Mouse (Mus musculus) gastrocnemius, postnatal 14 days (tissue): ENCODE data around the gene Nfe2. TPM values are rescaled to one million over a fixed set of nuclear protein-coding genes. Genes with fewer than 3 reads are reported as not detected.

Experiments
- DNase-seq: peaks from one replicate; pipeline ENCODE4 v3.0.0; 2021; ENCODE audit warnings: mixed read lengths
- intact Hi-C: fragments of 180-260 bp; cut with DNase I; formaldehyde crosslinking; loops from one replicate; pipeline ENCODE4 v1.15.1; 2025; ENCODE audit warnings: low total_unique reads
- microRNA-seq, 2 experiments: library from miRNA; unstranded; fragments of <30 nt; microRNA quantifications; one replicate each; pipeline ENCODE4 v1.2.0; 2021
- total RNA-seq, 2 experiments: library from RNA; stranded (reverse); gene quantifications; 2 replicates each; pipeline ENCODE4 v1.2.3; 2021

The Nfe2 gene
- total RNA-seq, 2 experiments from 2014 or later = not detected

DNA sequence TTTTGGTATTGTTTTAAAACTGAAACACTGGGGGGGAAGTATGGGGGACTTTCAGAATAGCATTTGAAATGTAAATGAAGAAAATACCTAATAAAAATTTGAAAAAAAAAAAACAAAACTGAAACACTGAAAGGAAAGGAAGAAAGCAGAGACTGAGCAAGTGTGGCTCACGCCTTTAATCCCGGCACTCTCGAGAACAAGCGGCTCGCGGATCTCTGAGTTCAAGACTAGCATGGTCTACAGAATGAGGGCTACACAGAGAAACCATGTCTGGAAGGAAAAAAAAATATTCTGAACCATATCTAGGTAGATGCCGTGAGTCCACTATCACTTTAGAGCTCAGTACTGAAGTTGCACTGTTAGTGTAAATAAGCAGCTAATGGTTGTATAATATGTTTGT, 20.9 kb downstream of the Nfe2 start:
- no peak for DNase-seq
- intact Hi-C loops = no loop called here

DNA sequence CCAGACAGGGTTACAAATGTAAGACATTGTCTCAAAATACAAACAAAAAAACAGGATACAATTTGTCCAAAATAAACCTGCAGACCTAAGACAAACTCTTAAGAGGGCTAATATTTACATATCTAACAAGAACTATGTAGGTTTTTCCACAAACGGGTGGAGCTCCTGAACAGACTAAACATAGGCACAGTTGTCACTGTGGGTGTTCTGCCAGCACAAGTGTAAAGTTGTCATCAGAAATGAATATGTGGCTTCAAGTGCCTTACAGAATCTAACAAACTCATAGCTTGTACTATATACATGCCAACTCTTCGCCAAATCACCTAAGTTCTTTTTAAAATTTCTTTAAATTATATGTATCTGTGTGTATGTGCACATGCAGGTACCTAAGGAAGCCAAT, 25.1 kb downstream of the Nfe2 start:
- DNase-seq = no peak
- intact Hi-C loops = no loop called here

DNA sequence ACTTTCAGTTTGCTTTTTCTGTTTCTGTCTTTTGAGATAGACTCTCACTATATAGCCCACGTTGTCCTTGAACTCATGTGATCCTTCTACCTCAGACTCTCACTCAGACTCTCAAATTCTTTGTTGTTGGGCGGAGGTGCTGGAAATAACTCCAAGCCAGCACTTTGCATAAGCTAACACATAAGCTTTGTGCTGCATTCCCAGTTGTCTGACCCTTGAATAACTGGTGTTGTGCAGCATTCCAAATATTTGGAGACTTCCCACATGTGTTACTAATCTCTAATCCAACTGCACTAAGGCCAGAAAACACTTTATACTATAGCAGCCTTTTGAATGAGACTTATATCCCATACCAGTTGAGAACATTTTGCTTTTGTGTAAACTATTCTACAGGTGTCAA, 29.3 kb downstream of the Nfe2 start:
- intact Hi-C loops = no loop called here
- DNase-seq = no peak

- no peak for DNase-seq
- intact Hi-C loops = no loop called here
Observed at GRCm38 (mm10) chr15:103227572-103227971, 30.6 kb downstream of the Nfe2 start.

DNA sequence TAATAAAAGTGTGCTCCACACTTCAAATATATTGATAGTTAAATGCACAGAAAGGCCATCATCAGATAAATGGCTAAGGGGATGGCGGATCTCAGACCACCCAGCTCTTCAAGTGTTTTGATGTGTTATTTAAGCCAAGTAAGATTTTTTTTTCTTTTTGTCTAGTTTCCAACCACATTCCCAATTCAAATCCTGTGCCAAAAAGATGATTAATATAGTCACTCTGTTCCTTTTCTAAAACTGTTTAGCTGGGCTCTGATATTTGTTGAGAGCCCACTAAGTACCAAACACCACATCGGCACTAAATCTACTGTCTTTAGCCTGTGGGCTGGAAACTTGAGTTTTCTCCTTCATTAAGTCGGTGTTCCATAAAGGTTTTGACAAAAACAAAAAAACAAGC, 31.2 kb downstream of the Nfe2 start:
- intact Hi-C loops = no loop called here
- DNase-seq = no peak

DNA sequence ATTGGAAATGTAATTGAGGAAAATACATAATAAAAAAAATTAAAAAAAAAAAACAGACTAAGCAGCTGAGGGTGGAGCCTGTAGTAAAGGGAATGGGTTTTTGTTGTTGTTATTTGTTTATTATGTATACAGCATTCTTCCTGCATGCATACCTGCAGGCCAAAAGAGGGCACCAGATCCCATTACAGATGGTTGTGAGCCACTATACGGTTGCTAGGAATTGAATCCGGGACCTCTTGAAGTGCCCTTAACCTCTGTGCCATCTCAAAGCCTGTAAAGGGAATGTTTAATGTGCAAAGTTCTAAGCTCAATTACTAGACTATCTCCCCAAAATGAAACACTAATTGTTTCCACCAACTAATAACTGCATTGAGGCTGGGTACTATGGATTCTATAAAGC, 34.0 kb downstream of the Nfe2 start:
- intact Hi-C loops = no loop called here
- no peak for DNase-seq

GRCm38 (mm10) chr15:103221386-103221785, 36.8 kb downstream of the Nfe2 start:
- no peak for DNase-seq
- intact Hi-C loops = no loop called here

- intact Hi-C loops = no loop called here
- DNase-seq = no peak
Observed at GRCm38 (mm10) chr15:103220785-103221184, 37.4 kb downstream of the Nfe2 start.

DNA sequence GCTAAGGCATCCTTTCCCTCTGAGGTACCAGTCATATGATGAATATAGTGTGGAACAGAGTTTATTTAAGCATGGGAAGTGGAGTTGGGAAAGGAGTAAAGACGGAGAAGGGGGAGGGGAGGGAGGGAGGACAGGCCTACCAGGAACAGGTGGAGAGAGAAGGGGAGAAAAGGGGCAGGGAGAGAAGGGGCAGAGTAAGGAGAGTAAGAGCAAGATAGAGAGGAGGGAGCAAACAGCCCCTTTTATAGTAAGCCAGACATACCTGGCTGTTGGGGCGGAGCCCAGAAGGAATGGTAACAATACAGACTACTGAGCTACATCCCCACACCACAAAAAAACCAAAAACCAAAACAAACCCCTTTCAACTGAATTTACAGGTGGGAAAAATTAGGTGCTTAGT, 42.2 kb downstream of the Nfe2 start:
- intact Hi-C loops = no loop called here
- no peak for DNase-seq

DNA sequence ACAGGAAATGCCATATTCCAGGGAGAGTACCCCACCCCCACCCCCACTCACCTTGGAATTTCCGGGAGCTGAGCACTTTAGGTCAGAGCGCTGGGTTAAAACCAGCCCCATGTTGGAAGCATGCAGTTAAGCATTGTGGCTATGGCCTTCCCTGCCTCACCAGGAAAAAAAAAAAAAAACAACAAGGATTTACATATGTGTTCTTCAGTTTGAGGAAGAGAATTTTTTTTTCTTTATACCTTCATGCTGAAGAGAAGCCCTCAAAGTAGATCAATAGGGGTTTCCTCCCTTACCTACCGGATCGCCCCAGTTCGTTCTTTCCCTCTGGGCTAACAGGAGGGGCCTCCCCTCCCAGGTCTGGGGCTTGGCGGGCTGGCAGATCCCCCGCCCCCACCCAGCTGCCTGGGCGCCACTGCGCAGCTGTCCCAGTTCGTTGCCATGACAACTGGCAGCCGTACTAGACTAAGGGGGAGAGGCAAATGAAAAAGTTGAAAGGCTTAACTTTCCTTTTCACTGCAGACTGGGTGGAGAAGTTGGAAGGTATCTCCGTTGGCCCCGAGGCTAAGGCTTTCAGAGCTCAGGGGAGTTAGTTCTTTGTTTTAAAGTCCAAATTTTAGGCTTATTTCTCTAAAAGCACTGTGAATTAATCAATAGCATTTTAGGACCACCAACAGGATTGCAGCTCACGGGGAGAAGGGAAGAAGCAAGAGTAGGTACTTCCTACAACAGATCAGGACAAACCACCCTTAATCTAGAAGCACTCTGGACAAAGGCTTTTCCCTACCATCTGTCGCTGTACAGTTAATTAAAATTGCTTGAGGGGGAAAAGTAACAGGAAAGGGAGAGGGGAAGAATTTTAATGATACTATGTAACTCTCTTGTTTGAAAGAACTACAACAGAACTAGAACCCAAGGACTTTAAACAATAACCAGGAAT, 43.0 kb downstream of the Nfe2 start:
- peak; percentile 90 for DNase-seq
- intact Hi-C loops = no loop called here

- intact Hi-C loops = no loop called here
- no peak for DNase-seq
Observed at GRCm38 (mm10) chr15:103214149-103214548, 44.1 kb downstream of the Nfe2 start.

DNA sequence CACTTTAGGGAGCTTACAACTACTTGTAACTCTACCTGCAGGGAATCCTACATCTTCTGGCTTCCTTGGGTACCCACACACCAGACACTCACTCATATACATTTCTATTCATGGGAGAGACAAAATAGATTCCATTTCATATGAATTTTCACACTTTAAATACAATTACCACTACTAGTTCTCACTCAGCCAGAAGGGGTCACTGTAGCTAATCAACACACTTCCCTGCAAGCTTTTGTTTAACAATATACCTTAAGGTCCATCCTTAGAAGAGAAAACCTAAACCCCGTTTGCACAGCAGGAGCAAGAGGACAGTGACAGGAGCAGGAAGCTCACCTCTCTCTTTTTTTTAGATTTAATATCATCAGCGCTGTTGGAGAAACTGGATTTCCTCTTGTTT, 53.0 kb downstream of the Nfe2 start:
- no peak for DNase-seq
- intact Hi-C loops = no loop called here

DNA sequence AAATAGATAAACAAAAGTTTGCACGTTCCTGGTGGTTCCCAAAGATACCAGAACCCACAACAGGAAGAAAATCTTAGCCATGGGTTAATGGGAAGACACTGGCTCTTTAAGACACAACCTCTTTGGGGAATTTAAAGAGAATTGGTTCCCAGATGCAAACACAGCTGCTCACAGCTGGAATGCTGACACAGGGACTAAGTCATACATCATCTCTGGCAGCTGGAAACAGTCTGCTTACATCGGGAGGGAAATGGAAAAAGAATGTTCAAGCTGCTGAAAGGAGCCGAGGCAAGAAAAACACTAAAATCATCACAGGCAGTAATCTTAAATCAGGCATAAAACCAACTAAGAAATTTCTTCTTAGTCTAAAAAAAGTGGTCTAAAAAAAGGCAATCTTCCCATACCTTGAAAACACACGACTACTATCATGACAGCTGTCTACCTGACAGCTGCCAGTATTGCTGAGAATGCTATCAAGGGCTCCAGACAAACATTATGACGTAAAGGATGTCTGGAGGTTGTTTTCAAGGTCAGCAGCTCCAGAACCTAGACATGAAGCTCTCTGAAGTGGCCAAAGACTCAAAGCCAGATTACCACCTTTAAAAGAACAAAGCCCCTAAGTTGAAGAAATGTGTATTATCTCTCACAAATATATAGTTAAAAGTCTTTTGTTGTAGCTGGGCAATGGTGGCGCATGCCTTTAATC, 56.0 kb downstream of the Nfe2 start:
- intact Hi-C loops = loop anchor here (5.0 kb wide), 1 partner anchor 105 kb away; no protein-coding TSS in a partner anchor
- no peak for DNase-seq

Small RNA genes within 50 kb of the gene (microRNA-seq; reads per million reads assigned to microRNA genes)
- gene Mir148b = 65.7 to 96.6 reads per million in 2 experiments

Other genes with a start within 250 kb of the Nfe2 start
- gene Hoxc4, start 239.5 kb downstream of the Nfe2 start, total RNA-seq = 1 to 10 TPM; 3.8 to 5.0 TPM
- 10 to 100 TPM; 10.6 to 11.6 TPM for gene Smug1, start 91.3 kb downstream of the Nfe2 start, total RNA-seq
- 10 to 100 TPM; 29.9 to 41.5 TPM for gene Cbx5, start 18.6 kb downstream of the Nfe2 start, total RNA-seq
- gene Hnrnpa1, start 18.0 kb downstream of the Nfe2 start, total RNA-seq = 100 to 1,000 TPM; 110 to 114 TPM
- 10 to 100 TPM; 38.0 to 38.5 TPM for gene Copz1, start 14.3 kb upstream of the Nfe2 start, total RNA-seq
- gene Gpr84, start 52.2 kb upstream of the Nfe2 start, total RNA-seq = not detected
- gene Zfp385a, start 81.7 kb upstream of the Nfe2 start, total RNA-seq = 10 to 100 TPM; 31.3 to 32.1 TPM
- 10 to 100 TPM; 22.5 to 25.7 TPM for gene Itga5, start 108.4 kb upstream of the Nfe2 start, total RNA-seq
- not detected for gene Gtsf1, start 172.1 kb upstream of the Nfe2 start, total RNA-seq
- gene Gtsf2, start 190.1 kb upstream of the Nfe2 start, total RNA-seq = not detected
- 1 to 10 TPM; 1.7 to 1.8 TPM for gene Nckap1l, start 195.4 kb upstream of the Nfe2 start, total RNA-seq
- 1 to 10 TPM in 1 of 2 experiments, under 1 TPM in 1; 0.94 to 1.2 TPM for gene Pde1b, start 244.6 kb upstream of the Nfe2 start, total RNA-seq